8 mouse cellular contexts compared by ENCODE assay signal in genomic region chr17:25918037-25918750, GRCm38 (mm10). TPM values are rescaled to one million over a fixed set of nuclear protein-coding genes. Genes with fewer than 3 reads are reported as not detected.
DNase-seq lines count a peak whose midpoint lies in the region; ATAC-seq and TF ChIP-seq lines count a peak whose summit lies in the region.

No protein-coding gene starts in this region.

- peak overlapping the region; percentile 94 for H3K4me2 ChIP-seq in heart, embryonic 12.5 days
- peak overlapping the region; percentile 81 for H3K4me2 ChIP-seq in forebrain, postnatal 0 days (ENCODE audit: low read depth)

- H3K9me3 ChIP-seq in heart, embryonic 12.5 days (replicated peaks), result no peaks in the 10 kb centered on the region
- no peaks in the 10 kb centered on the region for H3K9me3 ChIP-seq in ES-E14 (ENCODE audit: control insufficient read depth, insufficient read depth, low read depth, low read length)
- H3K9me3 ChIP-seq in forebrain, postnatal 0 days (ENCODE audit: low read length), result no peaks in the 10 kb centered on the region

- intact Hi-C loops in heart, postnatal 25 days (cut with DNase I), result no loop called here
- intact Hi-C loops in left cerebral cortex, postnatal 4 days (cut with DNase I), result no loop called here

- DNase-seq in heart, postnatal 25 days (ENCODE audit: low spot score), result no peak
- DNase-seq in ES-E14 (ENCODE audit: low read depth, low spot score), result no peak
- no peak for DNase-seq in forebrain, postnatal 0 days
- DNase-seq in left cerebral cortex, postnatal 4 days, result no peak
- DNase-seq in thymus, postnatal 0 days (ENCODE audit: low spot score), result no peak
- no peak for DNase-seq in layer of hippocampus, adult 11-12 months (ENCODE audit: low spot score)

- in situ Hi-C loops in ES-E14 (cut with MboI; ENCODE audit: low sequenced_read_pairs in 2 of 2, unreplicated experiment in 2 of 2), result no loop called here

- no peak for TF ChIP-seq CTCF in forebrain, postnatal 0 days (IDR thresholded peaks at IDR 0.05; ENCODE audit: low read depth)

- peak overlapping the region; percentile 83 for H3K4me3 ChIP-seq in heart, embryonic 12.5 days
- H3K4me3 ChIP-seq in ES-E14 (ENCODE audit: insufficient read depth in 1 of 2, low read depth in 1 of 2, low read length in 2 of 2, poor library complexity in 1 of 2, severe bottlenecking in 1 of 2) (peak overlapping the region; percentile 95 to 97), macrophage (ENCODE audit: inconsistent target) (peak overlapping the region; percentile 72)
- H3K4me3 ChIP-seq in forebrain, postnatal 0 days (ENCODE audit: low read depth, low read length), result peak overlapping the region; percentile 88

- peaks cover 59% of the 10 kb centered on the region for H3K79me2 ChIP-seq in macrophage (ENCODE audit: inconsistent target)

- no peak for ATAC-seq in heart, embryonic 12.5 days (ENCODE audit: insufficient number of reproducible peaks, low FRiP score)
- no peak for ATAC-seq in forebrain, postnatal 0 days

- H3K36me3 ChIP-seq in heart, embryonic 12.5 days, result peaks cover 15% of the 10 kb centered on the region
- peaks cover 1% of the 10 kb centered on the region; the same call in 1 of the 2 replicates for H3K36me3 ChIP-seq in ES-E14 (ENCODE audit: control insufficient read depth, insufficient read depth, low read length, poor library complexity, severe bottlenecking)
- H3K36me3 ChIP-seq in forebrain, postnatal 0 days (ENCODE audit: insufficient read depth), result 0 out of 2 replicates have a peak, but pooled peaks cover 5% of the 10 kb centered on the region
- no peaks in the 10 kb centered on the region; the same call in 1 of the 2 replicates for H3K36me3 ChIP-seq in macrophage (ENCODE audit: inconsistent target)

- H3K27ac ChIP-seq in heart, embryonic 12.5 days (ENCODE audit: poor library complexity, severe bottlenecking), result no peak overlapping the region
- H3K27ac ChIP-seq in ES-E14 (ENCODE audit: insufficient read depth, low read depth, low read length, poor library complexity, severe bottlenecking) (no peak overlapping the region), macrophage (peak overlapping the region; percentile 57)
- no peak overlapping the region for H3K27ac ChIP-seq in forebrain, postnatal 0 days (ENCODE audit: low read depth, low read length)

- peak overlapping the region; percentile 95 for H3K9ac ChIP-seq in heart, embryonic 12.5 days
- peak overlapping the region; percentile 92 for H3K9ac ChIP-seq in ES-E14 (ENCODE audit: insufficient read depth, low read depth, low read length, poor library complexity, severe bottlenecking)
- peak overlapping the region; percentile 81 for H3K9ac ChIP-seq in forebrain, postnatal 0 days

- 71% methylated on average over 9 of the region's 9 CpGs for WGBS in heart, embryonic 12.5 days
- WGBS in forebrain, postnatal 0 days, result 87% methylated on average over 9 of the region's 9 CpGs
- WGBS in macrophage (ENCODE audit: missing documents), result 95% methylated on average over 9 of the region's 9 CpGs

- H3K27me3 ChIP-seq in heart, embryonic 12.5 days (replicated peaks), result no peaks in the 10 kb centered on the region
- H3K27me3 ChIP-seq in forebrain, postnatal 0 days (ENCODE audit: insufficient read depth, low read length), result no peaks in the 10 kb centered on the region

- H3K4me1 ChIP-seq in heart, embryonic 12.5 days (replicated peaks), result peaks cover 47% of the 10 kb centered on the region
- peaks cover 0 to 3% of the 10 kb centered on the region in 2 experiments; a peak in 1 of 4 replicates for H3K4me1 ChIP-seq in ES-E14 (ENCODE audit: control insufficient read depth in 2 of 2, insufficient read depth in 2 of 2, low read length in 2 of 2, poor library complexity in 1 of 2)
- peaks cover 18% of the 10 kb centered on the region; the same call in 1 of the 2 replicates for H3K4me1 ChIP-seq in forebrain, postnatal 0 days (ENCODE audit: insufficient read depth)

TF ChIP-seq in ES-E14, 5 proteins besides CTCF, POLR2A, EP300 and RAD21:
- no peak for TF ChIP-seq ZC3H11A (IDR thresholded peaks at IDR 0.05; ENCODE audit: borderline replicate concordance, low read depth, low read length)
TF ChIP-seq in ES-E14: peak in this region for 0.

RNA-seq across cellular contexts. Expression of gene Rab40c, which starts 1.3 kb away (rescaled TPM):
- polyA plus RNA-seq in heart, embryonic 12.5 days (2016; fragmentation: Nextera tagmentation; extraction: Ambion mirVana), result 17.1 and 18.1 TPM in 2 replicates
- 10 to 100 TPM; 17.0 to 17.4 TPM for total RNA-seq in heart, postnatal 25 days (2021)
- 14.6 and 15.7 TPM in 2 replicates for total RNA-seq in ES-E14 (2012; rRNA removed)
- 30.9 and 31.4 TPM in 2 replicates for total RNA-seq in forebrain, postnatal 0 days (2014; rRNA removed)
- 40.3 and 46.1 TPM in 2 replicates for polyA plus RNA-seq in forebrain, postnatal 0 days (2015; fragmentation: Nextera tagmentation; extraction: Ambion mirVana)
- 10 to 100 TPM in 19 of 26 experiments, 1 to 10 TPM in 7; 3.7 to 49.3 (median 19.0) TPM for total RNA-seq in macrophage (2018; cell fraction: chromatin; rRNA removed)
- 10 to 100 TPM in 20 of 26 experiments, 1 to 10 TPM in 6; 2.9 to 29.4 (median 21.0) TPM for total RNA-seq in macrophage (2018; cell fraction: cytosol; rRNA removed)
- 10 to 100 TPM in 18 of 26 experiments, 1 to 10 TPM in 8; 3.9 to 51.0 (median 18.0) TPM for total RNA-seq in macrophage (2018; cell fraction: nucleus; rRNA removed)
- 13.7 to 21.8 TPM (median 16.8 TPM) in 3 replicates for polyA plus RNA-seq in macrophage (2018)
- 10 to 100 TPM; 47.0 to 47.2 TPM for total RNA-seq in left cerebral cortex, postnatal 4 days (2021)
- 14.9 and 20.0 TPM in 2 replicates for polyA plus RNA-seq in thymus, postnatal 0 days (2015; fragmentation: Nextera tagmentation; extraction: Ambion mirVana)

RNA-seq across cellular contexts. Expression of gene Pigq, which starts 26.5 kb away (rescaled TPM):
- 69.8 and 72.1 TPM in 2 replicates for polyA plus RNA-seq in heart, embryonic 12.5 days (2016; fragmentation: Nextera tagmentation; extraction: Ambion mirVana)
- total RNA-seq in heart, postnatal 25 days (2021), result 10 to 100 TPM; 49.0 to 55.6 TPM
- total RNA-seq in ES-E14 (2012; rRNA removed), result 44.4 and 56.9 TPM in 2 replicates
- total RNA-seq in forebrain, postnatal 0 days (2014; rRNA removed), result 42.2 and 50.6 TPM in 2 replicates
- polyA plus RNA-seq in forebrain, postnatal 0 days (2015; fragmentation: Nextera tagmentation; extraction: Ambion mirVana), result 58.1 and 63.7 TPM in 2 replicates
- total RNA-seq in macrophage (2018; cell fraction: chromatin; rRNA removed), result 100 to 1,000 TPM in 1 of 26 experiments, 10 to 100 TPM in 25; 34.6 to 103 (median 67.2) TPM
- total RNA-seq in macrophage (2018; cell fraction: cytosol; rRNA removed), result 10 to 100 TPM; 24.0 to 39.3 (median 30.9) TPM
- total RNA-seq in macrophage (2018; cell fraction: nucleus; rRNA removed), result 100 to 1,000 TPM in 1 of 26 experiments, 10 to 100 TPM in 25; 23.7 to 103 (median 51.1) TPM
- 33.1 to 43.2 TPM (median 35.1 TPM) in 3 replicates for polyA plus RNA-seq in macrophage (2018)
- 100 to 1,000 TPM in 1 of 2 experiments, 10 to 100 TPM in 1; 87.1 to 104 TPM for total RNA-seq in left cerebral cortex, postnatal 4 days (2021)
- 28.8 and 34.6 TPM in 2 replicates for polyA plus RNA-seq in thymus, postnatal 0 days (2015; fragmentation: Nextera tagmentation; extraction: Ambion mirVana)

RNA-seq across cellular contexts. Expression of gene Nhlrc4, which starts 26.6 kb away (rescaled TPM):
- polyA plus RNA-seq in heart, embryonic 12.5 days (2016; fragmentation: Nextera tagmentation; extraction: Ambion mirVana), result 0.36 and 1.2 TPM in 2 replicates
- not detected for total RNA-seq in heart, postnatal 25 days (2021)
- 0.16 and 0.18 TPM in 2 replicates for total RNA-seq in ES-E14 (2012; rRNA removed)
- not detected in 2 replicates for total RNA-seq in forebrain, postnatal 0 days (2014; rRNA removed)
- 0.44 TPM in 1 of 2 replicates, not detected in the other for polyA plus RNA-seq in forebrain, postnatal 0 days (2015; fragmentation: Nextera tagmentation; extraction: Ambion mirVana)
- not detected for total RNA-seq in macrophage (2018; cell fraction: chromatin; rRNA removed)
- total RNA-seq in macrophage (2018; cell fraction: cytosol; rRNA removed), result not detected
- not detected for total RNA-seq in macrophage (2018; cell fraction: nucleus; rRNA removed)
- not detected in 3 replicates for polyA plus RNA-seq in macrophage (2018)
- not detected for total RNA-seq in left cerebral cortex, postnatal 4 days (2021)
- 0.36 and 0.46 TPM in 2 replicates for polyA plus RNA-seq in thymus, postnatal 0 days (2015; fragmentation: Nextera tagmentation; extraction: Ambion mirVana)

RNA-seq across cellular contexts. Expression of gene A930017K11Rik, which starts 34.2 kb away (rescaled TPM):
- polyA plus RNA-seq in heart, embryonic 12.5 days (2016; fragmentation: Nextera tagmentation; extraction: Ambion mirVana), result 0.08 and 0.17 TPM in 2 replicates
- total RNA-seq in heart, postnatal 25 days (2021), result under 1 TPM; 0.17 to 0.18 TPM
- total RNA-seq in ES-E14 (2012; rRNA removed), result not detected in 2 replicates
- 0.10 TPM in 1 of 2 replicates, not detected in the other for total RNA-seq in forebrain, postnatal 0 days (2014; rRNA removed)
- polyA plus RNA-seq in forebrain, postnatal 0 days (2015; fragmentation: Nextera tagmentation; extraction: Ambion mirVana), result 0.07 TPM in 1 of 2 replicates, not detected in the other
- not detected for total RNA-seq in macrophage (2018; cell fraction: chromatin; rRNA removed)
- not detected for total RNA-seq in macrophage (2018; cell fraction: cytosol; rRNA removed)
- total RNA-seq in macrophage (2018; cell fraction: nucleus; rRNA removed), result under 1 TPM in 1 of 26 experiments, not detected in 25; 0.25 TPM
- not detected in 3 replicates for polyA plus RNA-seq in macrophage (2018)
- total RNA-seq in left cerebral cortex, postnatal 4 days (2021), result not detected
- polyA plus RNA-seq in thymus, postnatal 0 days (2015; fragmentation: Nextera tagmentation; extraction: Ambion mirVana), result not detected in 2 replicates

RNA-seq across cellular contexts. Expression of gene Wfikkn1, which starts 37.5 kb away (rescaled TPM):
- polyA plus RNA-seq in heart, embryonic 12.5 days (2016; fragmentation: Nextera tagmentation; extraction: Ambion mirVana), result 0.19 and 0.40 TPM in 2 replicates
- total RNA-seq in heart, postnatal 25 days (2021), result under 1 TPM; 0.45 to 0.75 TPM
- total RNA-seq in ES-E14 (2012; rRNA removed), result 3.3 TPM in 2 replicates
- 0.23 and 1.5 TPM in 2 replicates for total RNA-seq in forebrain, postnatal 0 days (2014; rRNA removed)
- polyA plus RNA-seq in forebrain, postnatal 0 days (2015; fragmentation: Nextera tagmentation; extraction: Ambion mirVana), result 0.28 and 0.29 TPM in 2 replicates
- total RNA-seq in macrophage (2018; cell fraction: chromatin; rRNA removed), result 10 to 100 TPM in 5 of 26 experiments, 1 to 10 TPM in 14, under 1 TPM in 6, not detected in 1; 0.44 to 13.6 (median 3.1) TPM
- under 1 TPM in 18 of 26 experiments, not detected in 8; 0.03 to 0.83 (median 0.18) TPM for total RNA-seq in macrophage (2018; cell fraction: cytosol; rRNA removed)
- 10 to 100 TPM in 2 of 26 experiments, 1 to 10 TPM in 15, under 1 TPM in 6, not detected in 3; 0.24 to 12.0 (median 2.4) TPM for total RNA-seq in macrophage (2018; cell fraction: nucleus; rRNA removed)
- polyA plus RNA-seq in macrophage (2018), result 0.13 to 0.32 TPM (median 0.20 TPM) in 3 replicates
- 1 to 10 TPM; 1.3 to 2.2 TPM for total RNA-seq in left cerebral cortex, postnatal 4 days (2021)
- polyA plus RNA-seq in thymus, postnatal 0 days (2015; fragmentation: Nextera tagmentation; extraction: Ambion mirVana), result 0.46 and 0.51 TPM in 2 replicates
